9 mouse cellular contexts compared by ENCODE assay signal in the genomic region with DNA sequence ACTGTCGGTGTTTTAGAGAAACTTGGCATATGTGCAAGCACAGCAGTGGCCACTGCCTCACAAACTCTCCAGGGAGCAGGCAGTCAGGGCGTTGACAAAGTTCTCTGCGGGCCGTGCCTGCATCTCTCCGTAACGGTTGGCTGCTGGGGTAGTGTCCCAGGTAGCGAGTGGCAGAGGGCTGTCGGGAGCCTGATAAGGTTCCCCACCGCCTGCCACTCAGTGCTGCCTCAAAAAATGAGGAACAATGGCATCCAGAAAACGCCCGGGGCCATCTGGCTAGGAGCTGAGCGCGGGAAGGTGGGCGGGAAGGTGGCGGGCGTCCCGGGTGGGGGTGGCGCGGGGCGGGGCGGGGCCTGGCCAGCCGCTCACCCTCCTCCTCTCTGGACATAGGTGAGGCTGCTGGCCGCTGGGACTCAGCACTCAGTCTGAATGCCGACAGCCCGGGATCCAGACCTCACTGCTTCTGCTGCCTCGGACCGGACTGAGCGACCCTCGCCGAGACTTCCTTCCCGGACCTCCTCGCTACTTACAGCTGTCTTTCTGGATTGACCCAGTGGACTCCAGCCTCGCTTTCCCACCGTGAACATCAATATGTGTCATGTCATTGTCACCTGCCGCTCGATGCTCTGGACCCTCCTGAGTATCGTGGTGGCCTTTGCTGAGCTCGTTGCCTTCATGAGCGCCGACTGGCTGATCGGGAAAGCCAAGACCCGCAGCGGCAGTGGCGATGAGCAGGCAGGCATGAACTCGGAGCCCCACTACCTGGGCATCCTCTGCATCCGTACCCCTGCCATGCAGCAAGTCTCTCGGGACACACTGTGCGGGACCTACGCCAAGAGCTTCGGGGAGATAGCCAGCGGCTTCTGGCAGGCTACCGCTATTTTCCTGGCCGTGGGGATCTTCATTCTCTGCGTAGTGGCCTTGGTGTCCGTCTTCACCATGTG.
DNase-seq lines count a peak whose midpoint lies in the region; ATAC-seq lines count a peak whose summit lies in the region.
"Had no signal": no experiment of that assay in that cellular context is flagged by ENCODE, and none has a peak within 500 bp of the region (broad histone marks: within the 10 kb centered on the region; RNA-seq: fewer than 3 reads in every experiment).

No protein-coding gene starts in this region.

- peak overlapping the region; percentile 99 for H3K4me2 ChIP-seq in forebrain, embryonic 14.5 days (ENCODE audit: low read length)
- peak overlapping the region; percentile 95 for H3K4me2 ChIP-seq in hindbrain, embryonic 11.5 days (replicated peaks; ENCODE audit: low read depth, low read length)

- H3K4me1 ChIP-seq in forebrain, embryonic 14.5 days (ENCODE audit: control insufficient read depth, insufficient read depth, low read length), result peaks cover 16% of the 10 kb centered on the region
- H3K4me1 ChIP-seq in hindbrain, embryonic 11.5 days (replicated peaks; ENCODE audit: control insufficient read depth, insufficient read depth, low read length), result peaks cover 5% of the 10 kb centered on the region

- peak; percentile 45 for ATAC-seq in forebrain, embryonic 14.5 days
- ATAC-seq in hindbrain, embryonic 11.5 days (ENCODE audit: low FRiP score), result peak; percentile 42; the same call in 1 of the 2 replicates
- peak; percentile 71 for ATAC-seq in megakaryocyte-erythroid progenitor cell, adult 5-6 weeks (replicated peaks; ENCODE audit: low FRiP score, low TSS enrichment, poor library complexity, severe bottlenecking)
- ATAC-seq: Patski had no signal

- H3K27me3 ChIP-seq in forebrain, embryonic 14.5 days (replicated peaks; ENCODE audit: control insufficient read depth, insufficient read depth, low read length), result no peaks in the 10 kb centered on the region
- H3K27me3 ChIP-seq in hindbrain, embryonic 11.5 days (ENCODE audit: control insufficient read depth, insufficient read depth, low read length), result peaks cover 16% of the 10 kb centered on the region
- H3K27me3 ChIP-seq: Patski had no signal

- peak overlapping the region; percentile 51 for H3K4me3 ChIP-seq in forebrain, embryonic 14.5 days (ENCODE audit: low read depth, low read length)
- H3K4me3 ChIP-seq in hindbrain, embryonic 11.5 days (ENCODE audit: low read depth, low read length), result peak overlapping the region; percentile 47

- H3K9me3 ChIP-seq in forebrain, embryonic 14.5 days (replicated peaks; ENCODE audit: control insufficient read depth, low read length), result no peaks in the 10 kb centered on the region
- no peaks in the 10 kb centered on the region for H3K9me3 ChIP-seq in hindbrain, embryonic 11.5 days (ENCODE audit: control insufficient read depth, low read length)

- 1% methylated on average over 51 of the region's 55 CpGs for WGBS in forebrain, embryonic 14.5 days
- WGBS in hindbrain, embryonic 11.5 days, result 3% methylated on average over 51 of the region's 55 CpGs

- H3K27ac ChIP-seq in forebrain, embryonic 14.5 days (ENCODE audit: low read depth, low read length), result no peak overlapping the region
- no peak overlapping the region for H3K27ac ChIP-seq in hindbrain, embryonic 11.5 days (ENCODE audit: low read depth, low read length)

- H3K9ac ChIP-seq in forebrain, embryonic 14.5 days (ENCODE audit: low read length), result peak overlapping the region; percentile 66
- peak overlapping the region; percentile 55 for H3K9ac ChIP-seq in hindbrain, embryonic 11.5 days (ENCODE audit: low read depth, low read length)

- intact Hi-C loops in left cerebral cortex, postnatal 36 days (cut with DNase I), result no loop called here

- peak; percentile 32 to 36 for DNase-seq in left cerebral cortex, postnatal 36 days (ENCODE audit: low spot score in 2 of 2)
- no peak for DNase-seq in left cerebral cortex, adult 11 months (ENCODE audit: low spot score)
- DNase-seq in cerebellum, adult 11-12 months, result peak; percentile 71
- peak; percentile 54 for DNase-seq in forebrain, embryonic 14.5 days (ENCODE audit: low spot score)
- DNase-seq in hindbrain, embryonic 11.5 days (ENCODE audit: low spot score), result peak; percentile 62
- DNase-seq in layer of hippocampus, postnatal 10 days (ENCODE audit: low spot score in 2 of 2), result peak; percentile 62 to 70
- DNase-seq in spleen, postnatal 36 days (ENCODE audit: low spot score in 2 of 2), result peak; percentile 19 to 25

- H3K36me3 ChIP-seq in forebrain, embryonic 14.5 days (ENCODE audit: control insufficient read depth, insufficient read depth, low read length), result no peaks in the 10 kb centered on the region
- H3K36me3 ChIP-seq in hindbrain, embryonic 11.5 days (ENCODE audit: control insufficient read depth, insufficient read depth, low read length), result no peaks in the 10 kb centered on the region
